Mouse (Mus musculus): Measurements from ENCODE around the gene Ubtd1. TPM values are rescaled to one million over a fixed set of nuclear protein-coding genes. Genes with fewer than 3 reads are reported as not detected.
A peak's percentile ranks its signal among the peaks of the same experiment; 100 is the strongest.

Gene Ubtd1
- total RNA-seq, 2 experiments from 2014 or later: 14.5 to 15.1 TPM

- intact Hi-C loops (cut with DNase I): loop anchor here (2.0 to 5.0 kb wide), 2 partner anchors 46 to 49 kb away; partner anchors contain the start of genes Exosc1 and Zdhhc16
- Histone ChIP-seq H3K27ac (peak within 1 kb of the TSS; percentile 93), H3K4me3 (peak within 1 kb of the TSS; percentile 92)
- peak; percentile 44 for TF ChIP-seq CTCF (IDR thresholded peaks at IDR 0.05)
- peak; percentile 99 for DNase-seq
Observed at GRCm38 (mm10) chr19:41980819-41981594, 556 bp upstream of the Ubtd1 start, which contains the start of gene Mms19. Gene Mms19 (minus strand): TSS chr19:41981157.

- peak overlapping the region; percentile 93 for H3K27ac ChIP-seq
- TF ChIP-seq CTCF (IDR thresholded peaks at IDR 0.05): no peak
- peak overlapping the region; percentile 92 for H3K4me3 ChIP-seq
- peak; percentile 79 for DNase-seq
- intact Hi-C loops (cut with DNase I): loop anchor here (2.0 to 5.0 kb wide), 2 partner anchors 45 to 50 kb away; partner anchors contain the start of genes Exosc1 and Zdhhc16
Observed at GRCm38 (mm10) chr19:41981931-41982790, 598 bp downstream of the Ubtd1 start.

- intact Hi-C loops (cut with DNase I): loop anchor here (5.0 kb wide), 1 partner anchor 50 kb away; the partner anchor contains the start of genes Exosc1 and Zdhhc16
- DNase-seq: no peak
- Histone ChIP-seq H3K27ac (peak overlapping the region; percentile 93), H3K4me3 (peak overlapping the region; percentile 92)
- TF ChIP-seq CTCF (IDR thresholded peaks at IDR 0.05): no peak
Observed at GRCm38 (mm10) chr19:41982791-41983150, 1.2 kb downstream of the Ubtd1 start.

DNA sequence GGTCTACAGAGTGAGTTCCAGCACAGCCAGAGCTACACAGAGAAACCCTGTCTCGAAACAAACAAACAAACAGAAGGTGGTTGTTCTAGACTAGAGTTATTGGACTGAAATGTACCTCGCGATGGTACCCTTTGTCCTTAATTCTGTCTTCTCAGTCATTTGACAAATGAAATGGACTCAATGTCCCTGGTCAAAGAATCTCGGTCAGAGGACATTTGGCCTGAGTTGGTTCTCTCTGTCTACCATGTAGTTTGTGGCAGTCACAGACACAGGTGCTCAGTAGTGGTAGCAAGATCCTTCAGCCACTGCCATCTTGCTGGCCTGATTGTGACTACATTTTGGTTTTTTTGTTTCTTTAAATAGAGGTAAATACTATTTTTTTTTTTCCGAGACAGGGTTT lies 4.4 kb downstream of the Ubtd1 start:
- no peak for TF ChIP-seq CTCF (IDR thresholded peaks at IDR 0.05)
- H3K27ac ChIP-seq: no peak overlapping the region
- no peak overlapping the region for H3K4me3 ChIP-seq
- no peak for DNase-seq
- intact Hi-C loops (cut with DNase I): no loop called here

DNA sequence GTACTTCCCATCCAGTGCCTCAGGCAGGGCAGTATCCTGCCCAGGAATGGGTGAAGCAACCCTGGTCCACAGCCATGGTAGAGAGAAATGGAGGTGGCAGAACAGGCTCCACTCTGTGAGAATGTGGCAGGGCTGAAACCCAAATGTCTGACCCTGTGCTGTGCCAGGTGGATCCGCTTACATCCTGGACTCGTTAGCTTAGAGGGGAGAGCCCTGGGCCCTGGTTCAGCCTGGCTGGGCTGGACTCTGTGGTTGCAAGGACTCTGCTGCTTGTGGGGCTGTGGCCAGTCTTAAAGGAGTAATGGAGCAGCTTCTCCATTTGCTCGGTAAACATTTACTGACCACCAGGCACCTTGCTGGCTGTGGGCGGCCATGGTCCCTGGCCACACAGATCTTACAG lies 5.6 kb downstream of the Ubtd1 start:
- Histone ChIP-seq H3K4me3 (no peak overlapping the region), H3K27ac (peak overlapping the region; percentile 65)
- peak; percentile 87 for DNase-seq
- no peak for TF ChIP-seq CTCF (IDR thresholded peaks at IDR 0.05)
- intact Hi-C loops (cut with DNase I): no loop called here

DNA sequence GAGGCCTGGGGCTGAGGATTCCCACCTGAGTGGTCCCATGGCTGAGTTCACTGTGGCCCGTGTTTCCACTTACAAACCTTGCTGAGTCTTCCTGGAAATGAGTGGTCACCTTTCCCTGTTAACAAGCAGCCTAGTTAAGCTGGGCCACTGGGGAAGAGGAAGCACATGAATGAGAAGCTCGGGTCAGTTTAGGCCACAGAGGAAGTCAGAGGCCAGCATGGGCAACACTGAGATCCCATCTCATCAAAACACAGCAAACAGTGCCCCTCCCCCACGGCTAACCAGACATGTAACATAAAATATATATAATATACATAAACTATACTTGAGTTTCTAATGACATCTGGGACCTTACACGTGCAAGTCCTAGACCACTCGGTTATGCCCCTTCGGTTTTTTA lies 8.2 kb downstream of the Ubtd1 start:
- no peak for TF ChIP-seq CTCF (IDR thresholded peaks at IDR 0.05)
- no peak for DNase-seq
- H3K4me3 ChIP-seq: no peak overlapping the region
- intact Hi-C loops (cut with DNase I): no loop called here
- H3K27ac ChIP-seq: peak overlapping the region; percentile 38

- no peak for DNase-seq
- Histone ChIP-seq H3K27ac (peak overlapping the region; percentile 36; the same call in 1 of the 2 replicates), H3K4me3 (no peak overlapping the region)
- TF ChIP-seq CTCF (IDR thresholded peaks at IDR 0.05): no peak
- intact Hi-C loops (cut with DNase I): no loop called here
Observed at GRCm38 (mm10) chr19:41991926-41992477, 10.4 kb downstream of the Ubtd1 start.

GRCm38 (mm10) chr19:41992971-41993370 lies 11.4 kb downstream of the Ubtd1 start:
- Histone ChIP-seq H3K4me3 (no peak overlapping the region), H3K27ac (peak overlapping the region; percentile 50)
- intact Hi-C loops (cut with DNase I): no loop called here
- DNase-seq: no peak
- no peak for TF ChIP-seq CTCF (IDR thresholded peaks at IDR 0.05)

DNA sequence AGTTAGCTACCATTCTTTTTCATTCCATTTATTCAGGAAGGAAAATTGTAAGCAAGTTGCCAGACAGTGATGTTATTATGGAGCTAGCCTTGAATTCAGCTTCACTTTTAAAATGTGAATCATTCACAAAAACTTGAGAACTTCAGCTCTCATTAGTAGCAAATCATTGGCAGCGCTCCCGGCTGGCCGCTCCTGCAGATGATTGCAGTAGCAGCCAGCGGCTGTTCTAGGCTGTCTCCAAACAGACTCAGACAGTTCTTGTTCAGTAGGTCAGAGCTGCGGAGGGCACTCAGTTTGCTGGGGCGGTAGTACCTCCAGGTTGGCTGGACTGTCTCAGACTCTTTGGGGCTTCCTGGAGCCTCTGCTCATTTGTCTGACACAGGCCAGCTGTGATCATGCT lies 11.9 kb downstream of the Ubtd1 start:
- intact Hi-C loops (cut with DNase I): no loop called here
- no peak for TF ChIP-seq CTCF (IDR thresholded peaks at IDR 0.05)
- H3K27ac ChIP-seq: peak overlapping the region; percentile 50

DNA sequence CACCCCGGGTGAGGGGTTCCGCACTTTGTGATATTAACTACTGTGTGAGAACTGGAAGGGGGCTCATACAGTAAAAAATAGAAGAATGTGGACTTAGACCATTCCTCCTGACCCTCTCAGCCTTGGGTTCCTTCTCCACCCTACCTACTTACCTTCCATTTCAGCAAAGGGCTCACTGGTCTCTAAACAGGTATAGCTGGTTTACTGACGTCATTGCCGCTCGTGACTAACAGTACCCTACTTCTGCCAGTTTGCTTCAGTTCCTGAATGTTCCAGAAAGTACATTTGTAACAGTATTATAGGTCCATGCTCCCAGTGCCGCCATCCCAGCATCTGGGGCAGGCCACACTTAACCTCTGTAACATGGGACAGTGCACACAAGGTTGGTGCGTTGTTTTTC lies 12.5 kb downstream of the Ubtd1 start:
- intact Hi-C loops (cut with DNase I): no loop called here
- no peak for TF ChIP-seq CTCF (IDR thresholded peaks at IDR 0.05)
- H3K4me3 ChIP-seq: no peak overlapping the region; the same call in 1 of the 2 replicates
- H3K27ac ChIP-seq: peak overlapping the region; percentile 50; the same call in 1 of the 2 replicates
- no peak for DNase-seq

More for the DNA sequence above, 11.9 kb downstream of the Ubtd1 start:
- peak; percentile 93 for DNase-seq
- peak overlapping the region; percentile 2; the same call in 1 of the 2 replicates for H3K4me3 ChIP-seq

- no peak for TF ChIP-seq CTCF (IDR thresholded peaks at IDR 0.05)
- Histone ChIP-seq H3K27ac (no peak overlapping the region), H3K4me3 (no peak overlapping the region)
- DNase-seq: no peak
- intact Hi-C loops (cut with DNase I): no loop called here
Observed at GRCm38 (mm10) chr19:41995483-41995882, 13.9 kb downstream of the Ubtd1 start.

GRCm38 (mm10) chr19:41997090-41997489 lies 15.5 kb downstream of the Ubtd1 start:
- H3K4me3 ChIP-seq: no peak overlapping the region
- no peak for DNase-seq
- no peak overlapping the region for H3K27ac ChIP-seq
- no peak for TF ChIP-seq CTCF (IDR thresholded peaks at IDR 0.05)
- intact Hi-C loops (cut with DNase I): no loop called here
